Mouse (Mus musculus) 416B (cell line): ENCODE data around the gene Cyp2s1.

Experiments used
- DNase-seq: peaks from one replicate; pipeline ENCODE4 v3.0.0; 2011; ENCODE audit warnings: low read depth

The Cyp2s1 gene

GRCm38 (mm10) chr7:25781321-25781936 lies 35.3 kb downstream of the Cyp2s1 start:
- peak; percentile 57 for DNase-seq

- DNase-seq = no peak
Measured at GRCm38 (mm10) chr7:25780753-25781152, 36.0 kb downstream of the Cyp2s1 start.

DNA sequence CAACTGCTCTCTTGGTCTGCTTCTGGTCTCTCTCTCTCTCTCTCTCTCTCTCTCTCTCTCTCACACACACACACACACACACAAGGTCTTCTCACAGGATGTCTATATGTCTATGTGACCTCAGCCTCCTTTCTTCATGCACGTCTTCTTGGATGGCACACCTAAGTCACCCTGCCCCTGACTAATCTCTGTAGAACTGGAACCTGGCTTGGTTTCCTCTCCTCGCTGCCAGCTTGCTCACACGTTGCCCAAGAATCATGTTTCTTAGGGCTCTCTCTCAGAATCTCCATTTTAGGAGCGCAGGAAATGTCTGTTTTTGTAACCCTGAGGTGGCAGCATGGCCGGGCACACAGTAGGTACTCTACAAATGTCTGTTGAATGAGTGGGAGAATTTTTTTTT lies 36.7 kb downstream of the Cyp2s1 start:
- no peak for DNase-seq

DNA sequence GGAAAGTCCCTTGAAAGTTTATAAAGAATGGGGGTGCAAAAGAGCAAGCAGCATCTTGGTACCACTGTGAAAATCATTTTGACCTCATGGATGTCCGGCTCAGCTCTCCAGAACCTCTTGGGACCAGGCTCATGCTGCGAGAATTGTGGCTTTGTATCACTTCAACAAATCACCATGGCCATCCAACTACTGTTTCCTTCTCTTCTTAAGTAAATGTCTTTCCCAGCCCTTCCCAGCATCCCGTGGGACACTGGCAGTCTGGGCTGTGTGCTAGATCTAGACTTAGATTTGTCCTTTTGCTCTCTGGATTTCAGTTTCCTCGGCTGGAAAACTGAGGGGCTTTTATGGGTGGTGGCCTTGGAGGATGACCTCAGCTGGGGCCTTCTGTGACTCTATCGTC lies 48.5 kb downstream of the Cyp2s1 start:
- no peak for DNase-seq

DNA sequence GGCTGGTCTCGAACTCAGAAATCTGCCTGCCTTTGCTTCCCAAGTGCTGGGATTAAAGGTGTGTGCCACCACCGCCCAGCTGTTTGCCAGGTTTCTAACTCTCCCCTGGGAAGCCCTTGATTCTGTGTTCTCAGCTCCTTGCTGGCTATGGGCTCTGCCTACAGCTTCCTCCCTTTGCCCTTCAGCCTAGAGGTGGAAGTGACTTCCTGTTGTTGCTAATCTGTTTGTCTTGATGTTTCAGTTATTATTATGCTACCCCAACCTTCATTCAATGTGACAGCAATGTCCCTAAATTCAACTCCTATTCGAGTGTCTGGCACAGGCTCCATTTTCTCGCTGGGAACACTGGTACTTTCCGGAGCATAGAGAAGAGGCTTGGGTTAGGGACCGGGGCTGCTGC lies 50.6 kb downstream of the Cyp2s1 start:
- DNase-seq = no peak

- DNase-seq = peak; percentile 41
Measured at GRCm38 (mm10) chr7:25764221-25764620, 52.5 kb downstream of the Cyp2s1 start.

DNA sequence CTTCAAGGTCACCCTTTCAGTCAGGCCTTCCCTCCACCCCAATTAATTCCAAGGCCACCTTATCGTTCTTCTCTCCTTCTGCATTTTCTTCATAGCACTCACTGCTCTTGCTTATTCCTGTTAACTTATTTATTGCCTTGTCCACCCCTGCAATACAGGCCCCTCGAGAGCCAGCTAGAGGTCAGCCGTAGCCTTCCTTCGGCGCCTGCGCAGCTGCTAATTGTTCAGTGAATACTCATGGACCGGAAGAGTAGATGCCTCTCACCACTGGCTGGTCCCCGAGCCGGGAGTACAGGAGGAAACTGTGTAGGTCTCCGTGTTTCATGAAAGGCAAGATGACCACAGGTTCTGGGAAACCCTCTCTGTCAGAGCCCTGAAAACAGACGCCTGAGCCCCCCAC lies 53.0 kb downstream of the Cyp2s1 start:
- no peak for DNase-seq

GRCm38 (mm10) chr7:25761354-25761753 lies 55.4 kb downstream of the Cyp2s1 start:
- no peak for DNase-seq

DNA sequence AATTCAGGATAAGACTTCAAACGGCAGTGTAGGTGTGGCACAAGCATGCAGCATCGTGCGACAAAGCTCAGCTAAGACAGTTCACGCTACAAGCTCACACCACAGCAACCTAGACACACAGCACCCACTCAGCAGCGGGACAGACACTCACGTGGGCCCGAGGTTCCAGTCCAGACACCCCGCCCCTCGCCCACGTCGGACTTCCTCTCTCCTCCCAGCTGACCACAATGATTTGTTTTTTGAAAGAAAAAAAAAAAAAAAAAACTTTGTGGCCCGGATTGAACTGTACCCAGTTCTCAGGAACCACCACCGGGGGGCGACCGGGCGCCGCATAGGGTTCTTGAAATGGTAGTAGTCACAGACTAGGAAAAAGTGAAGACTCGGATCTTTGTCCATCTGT lies 60.7 kb downstream of the Cyp2s1 start:
- DNase-seq = peak; percentile 97

DNA sequence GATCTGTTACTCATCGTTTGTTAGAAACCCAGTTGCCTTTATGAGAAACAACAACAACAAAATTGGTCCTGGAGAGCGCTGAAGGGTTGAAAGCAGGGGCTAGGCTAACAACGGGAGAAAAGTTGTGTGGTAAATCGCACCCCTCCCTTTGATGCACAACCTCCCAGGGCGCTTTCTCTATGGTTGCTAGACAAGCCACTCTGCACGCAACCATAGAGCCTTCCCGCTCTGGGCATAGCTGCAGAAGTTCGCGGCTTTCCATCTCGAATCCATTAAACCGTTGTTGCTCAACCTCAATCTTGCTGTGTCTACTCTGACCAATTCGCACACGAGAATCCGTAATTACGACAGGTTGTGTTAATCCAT lies 61.3 kb downstream of the Cyp2s1 start:
- no peak for DNase-seq

DNA sequence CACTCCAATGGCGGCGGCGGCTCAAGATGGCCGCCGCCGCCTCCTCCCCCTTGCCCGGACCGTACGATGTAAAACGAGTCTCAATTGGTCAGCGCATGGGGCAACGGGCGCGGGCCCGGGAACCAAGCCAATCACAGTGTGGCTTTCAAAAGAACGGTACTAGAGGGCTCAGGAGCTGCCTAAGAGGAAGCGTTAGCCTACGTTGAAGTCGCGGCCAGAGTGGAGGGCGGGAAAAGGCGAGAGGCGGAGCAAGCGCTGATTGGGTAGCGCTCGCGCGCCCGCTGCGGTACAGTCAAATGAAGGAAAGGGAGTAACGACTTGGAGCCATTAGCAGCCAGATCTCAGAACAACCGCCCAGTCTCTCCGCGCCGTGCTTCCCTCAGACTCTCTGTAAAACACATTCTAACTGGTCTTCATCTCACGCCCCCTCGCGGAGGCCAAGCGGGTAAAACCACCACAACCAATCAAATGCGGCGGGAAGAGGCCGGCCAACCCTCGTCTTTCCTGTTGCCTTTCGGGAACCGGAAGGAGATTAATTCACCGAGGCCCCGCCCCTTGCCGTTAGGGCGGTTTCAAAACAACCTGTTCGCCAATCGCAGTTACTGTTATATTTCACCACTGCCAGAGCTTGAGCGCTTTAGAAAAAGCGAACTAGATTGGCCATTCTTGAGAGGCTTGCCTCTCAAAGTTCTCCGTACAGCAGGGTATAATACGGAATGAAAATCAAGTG lies 61.8 kb downstream of the Cyp2s1 start, which contains the start of gene Hnrnpul1:
Hnrnpul1 (minus strand) TSS at position 20 of the 730 bp plus-strand sequence.
- DNase-seq = peak; percentile 100

DNA sequence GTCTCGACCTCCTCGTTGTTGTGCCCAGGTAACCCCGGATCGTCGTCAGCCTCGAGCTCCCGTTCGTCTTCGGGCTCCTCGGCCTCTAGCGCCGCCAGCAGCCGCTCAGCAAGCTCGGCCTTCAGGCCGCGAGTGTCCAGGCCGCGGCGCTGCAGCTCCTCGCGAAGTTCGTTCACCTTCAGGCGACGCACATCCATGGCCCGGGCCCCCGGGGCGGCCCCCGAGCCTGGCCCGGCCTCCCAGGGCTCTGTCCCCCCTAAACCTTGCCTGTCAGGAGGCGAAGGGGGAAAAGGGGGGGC lies 62.3 kb downstream of the Cyp2s1 start:
- DNase-seq = no peak

- peak; percentile 25 for DNase-seq
Measured at GRCm38 (mm10) chr7:25753643-25754438, 62.9 kb downstream of the Cyp2s1 start.

DNA sequence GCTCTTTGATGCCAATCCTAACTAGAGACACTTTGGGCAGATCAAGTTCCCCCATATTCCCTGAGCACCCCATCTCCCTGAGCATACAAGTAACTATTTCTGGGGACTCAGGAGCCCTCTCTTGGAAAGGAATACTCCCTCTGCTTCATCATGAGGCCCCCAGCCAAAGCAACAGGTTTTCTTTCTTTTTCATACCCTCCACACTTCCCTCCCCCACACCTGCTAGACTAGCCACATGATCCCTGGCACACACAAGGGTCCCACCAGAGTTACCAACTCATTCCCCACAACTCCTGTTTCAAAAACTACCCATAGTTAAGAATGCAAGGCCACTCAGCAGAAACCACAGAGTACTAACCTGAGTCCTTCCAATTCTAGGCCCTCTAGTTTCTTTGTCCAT lies 63.6 kb downstream of the Cyp2s1 start:
- DNase-seq = peak; percentile 18
